Mouse (Mus musculus) ES-E14 (cell line): ENCODE results near the gene Gm29776.

Experiments used
- CHD2 ChIP-seq: IDR thresholded peaks from 2 replicates; pipeline ENCODE4 v1.6.1; 2014; ENCODE audit warnings: mild to moderate bottlenecking, low read depth, low read length, inconsistent platforms
- ZC3H11A ChIP-seq: IDR thresholded peaks from 2 replicates; pipeline ENCODE4 v1.6.1; 2012; ENCODE audit warnings: low read depth, mild to moderate bottlenecking, inconsistent platforms, low read length, borderline replicate concordance

DNA sequence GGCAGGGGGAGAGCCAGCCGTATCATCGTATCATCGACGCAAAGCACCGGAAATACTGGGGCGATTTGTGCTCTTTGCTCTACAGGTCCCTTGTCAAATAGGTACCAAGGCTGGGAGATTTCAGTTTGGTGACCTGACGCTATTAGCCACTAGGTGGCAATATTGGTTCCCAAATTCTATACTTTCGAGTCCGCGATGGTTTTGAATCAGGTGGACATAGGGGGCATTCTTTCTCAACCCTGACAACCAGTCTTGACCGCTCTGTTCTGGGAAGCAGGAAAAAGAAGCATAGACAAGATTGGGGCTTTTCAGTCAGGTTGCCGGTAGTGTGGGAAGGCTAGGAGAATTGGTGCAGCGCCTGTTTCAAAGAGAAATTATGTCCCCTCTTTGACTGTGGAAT lies 15.5 kb upstream of the Gm29776 start:
- TF ChIP-seq ZC3H11A (peak; percentile 86), CHD2 (no peak)
